Mouse (Mus musculus): ENCODE data around the gene Adck1. TPM values are rescaled to one million over a fixed set of nuclear protein-coding genes. Genes with fewer than 3 reads are reported as not detected.
"Not testable (repeated sequence)": the region's sequence is repeated elsewhere in the genome, so short reads cannot be mapped to it uniquely, and the experiment has no call there.

The Adck1 gene
- polyA plus RNA-seq, 1 experiment from 2014 or later: 31.0 TPM

DNA sequence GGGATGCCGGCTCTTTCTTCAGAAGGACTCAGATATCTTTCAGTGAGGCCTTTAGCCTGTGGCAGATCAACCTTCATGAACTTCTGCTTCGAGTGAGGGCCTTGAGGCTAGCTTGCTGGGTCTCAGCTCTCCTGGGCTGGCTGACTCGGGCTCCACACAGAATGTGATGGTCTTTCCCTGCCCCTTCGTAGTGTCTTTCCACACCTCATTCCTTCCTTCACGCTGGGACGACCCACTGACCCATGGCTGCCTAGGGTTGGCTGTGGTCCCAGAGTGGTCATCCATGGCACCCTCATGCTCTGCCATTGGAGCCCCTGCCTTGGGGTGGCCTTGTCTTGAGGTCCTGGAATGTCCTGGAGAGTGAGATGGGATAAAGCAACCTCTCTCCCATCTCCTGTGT is 100.7 kb downstream of the Adck1 start:
- Histone ChIP-seq H3K9me3 (no peaks in the 10 kb centered on the region), H3K4me2 (no peak overlapping the region), H3K4me3 (no peak overlapping the region), H3K36me3 (peaks cover 33% of the 10 kb centered on the region), H3K27ac (no peak overlapping the region), H3K4me1 (replicated peaks) (0 out of 2 replicates have a peak, but pooled peaks cover 3% of the 10 kb centered on the region), H3K9ac (no peak overlapping the region), H3K27me3 (no peaks in the 10 kb centered on the region)
- WGBS: 95% methylated on average over 6 of the region's 6 CpGs
- ATAC-seq (ENCODE audit: low FRiP score): no peak

DNA sequence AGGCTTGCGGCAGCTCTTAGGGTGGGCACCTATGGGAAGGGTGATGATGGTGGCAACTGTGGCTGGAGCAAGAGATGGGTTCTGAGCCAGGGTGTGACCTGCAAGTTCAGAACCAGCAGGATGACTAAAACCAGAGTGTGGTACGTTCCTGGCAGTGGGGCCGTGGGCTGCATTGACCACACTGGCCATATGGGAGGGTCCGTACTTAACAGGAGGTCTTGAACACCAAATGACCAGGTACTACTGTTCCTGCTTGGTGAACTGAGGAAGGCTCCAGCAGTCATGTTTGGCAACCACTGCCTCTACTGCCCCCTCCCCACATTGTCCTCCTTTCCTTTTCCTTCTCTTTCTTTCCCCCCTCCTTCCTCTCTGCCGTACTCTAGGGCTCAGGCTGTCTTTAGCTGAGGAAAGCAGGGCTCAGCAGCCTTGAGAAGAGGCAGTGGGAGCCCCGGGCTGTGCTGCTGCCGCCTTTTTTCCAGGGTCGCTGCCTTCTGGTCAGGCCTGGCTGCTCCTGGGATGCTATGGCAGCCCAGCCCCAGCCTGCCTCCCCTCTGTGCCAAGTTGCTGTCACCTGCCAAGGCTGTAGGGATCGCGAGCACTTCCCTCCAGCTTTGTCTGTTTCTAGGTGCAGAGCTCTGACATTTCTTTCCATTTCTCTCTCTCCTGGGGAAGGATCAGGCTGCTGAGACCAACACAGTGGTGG is 103.4 kb downstream of the Adck1 start:
- no peak for ATAC-seq (ENCODE audit: low FRiP score)

DNA sequence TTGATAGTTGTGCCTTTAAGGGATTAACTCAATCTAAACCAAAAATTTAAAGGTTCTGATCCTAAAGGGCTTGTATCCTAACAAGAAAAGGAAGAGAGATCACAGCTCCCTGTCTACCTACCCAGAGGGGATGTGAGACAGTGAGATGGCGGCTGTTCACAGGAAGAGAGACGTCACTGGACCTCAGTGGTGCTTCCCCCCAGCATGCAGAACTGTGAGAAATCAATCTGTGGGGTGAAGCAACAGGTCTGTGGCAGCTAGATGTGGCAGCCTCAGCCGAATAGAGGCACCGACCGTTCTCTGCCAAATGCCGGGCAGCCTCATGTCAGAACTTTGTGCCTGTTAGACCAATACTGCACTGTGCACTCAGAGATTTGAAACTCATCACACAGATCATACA is 106.4 kb downstream of the Adck1 start:
- no peak overlapping the region for H3K4me2 ChIP-seq
- H3K36me3 ChIP-seq: peaks cover under 1% of the 10 kb centered on the region; the same call in 1 of the 2 replicates
- no peaks in the 10 kb centered on the region for H3K9me3 ChIP-seq
- no peak overlapping the region for H3K4me3 ChIP-seq
- H3K27me3 ChIP-seq: no peaks in the 10 kb centered on the region
- H3K9ac ChIP-seq: no peak overlapping the region
- no peak overlapping the region for H3K27ac ChIP-seq
- WGBS: 87% methylated on average over 6 of the region's 6 CpGs
- ATAC-seq (ENCODE audit: low FRiP score): no peak
- 0 out of 2 replicates have a peak, but pooled peaks cover 3% of the 10 kb centered on the region for H3K4me1 ChIP-seq (replicated peaks)

More for the DNA sequence above, 103.4 kb downstream of the Adck1 start:
- H3K4me1 ChIP-seq (replicated peaks): 0 out of 2 replicates have a peak, but pooled peaks cover 3% of the 10 kb centered on the region
- H3K9me3 ChIP-seq: no peaks in the 10 kb centered on the region
- no peaks in the 10 kb centered on the region for H3K27me3 ChIP-seq
- H3K4me3 ChIP-seq: no peak overlapping the region
- H3K27ac ChIP-seq: no peak overlapping the region
- H3K9ac ChIP-seq: no peak overlapping the region
- no peak overlapping the region for H3K4me2 ChIP-seq
- WGBS: 82% methylated on average over 10 of the region's 10 CpGs
- H3K36me3 ChIP-seq: peaks cover 21% of the 10 kb centered on the region

DNA sequence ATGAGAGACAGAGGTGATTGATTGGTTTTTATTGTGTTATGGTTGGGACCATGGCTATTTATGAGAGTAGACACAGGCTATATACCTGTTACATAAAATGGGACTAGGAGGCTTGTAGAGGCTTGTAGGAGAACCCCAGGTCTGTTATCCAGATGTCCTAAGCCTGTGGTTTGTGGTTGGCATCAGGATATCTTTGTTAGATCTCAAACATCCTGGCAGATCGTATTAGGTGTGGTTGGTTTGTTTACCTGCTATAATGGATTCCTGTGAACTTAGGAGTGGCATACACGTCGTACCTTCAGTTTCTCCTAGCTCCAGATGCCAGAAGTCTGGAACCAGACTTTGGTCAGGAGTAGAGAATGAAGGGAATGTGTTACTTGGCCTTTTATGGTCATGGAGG is 106.9 kb downstream of the Adck1 start:
- Histone ChIP-seq H3K4me1 (replicated peaks) (0 out of 2 replicates have a peak, but pooled peaks cover 3% of the 10 kb centered on the region), H3K36me3 (no peaks in the 10 kb centered on the region), H3K4me2 (no peak overlapping the region), H3K27ac (no peak overlapping the region), H3K9ac (no peak overlapping the region), H3K27me3 (no peaks in the 10 kb centered on the region), H3K4me3 (no peak overlapping the region), H3K9me3 (no peaks in the 10 kb centered on the region)
- no peak for ATAC-seq (ENCODE audit: low FRiP score)
- 99% methylated on average over 3 of the region's 3 CpGs for WGBS

DNA sequence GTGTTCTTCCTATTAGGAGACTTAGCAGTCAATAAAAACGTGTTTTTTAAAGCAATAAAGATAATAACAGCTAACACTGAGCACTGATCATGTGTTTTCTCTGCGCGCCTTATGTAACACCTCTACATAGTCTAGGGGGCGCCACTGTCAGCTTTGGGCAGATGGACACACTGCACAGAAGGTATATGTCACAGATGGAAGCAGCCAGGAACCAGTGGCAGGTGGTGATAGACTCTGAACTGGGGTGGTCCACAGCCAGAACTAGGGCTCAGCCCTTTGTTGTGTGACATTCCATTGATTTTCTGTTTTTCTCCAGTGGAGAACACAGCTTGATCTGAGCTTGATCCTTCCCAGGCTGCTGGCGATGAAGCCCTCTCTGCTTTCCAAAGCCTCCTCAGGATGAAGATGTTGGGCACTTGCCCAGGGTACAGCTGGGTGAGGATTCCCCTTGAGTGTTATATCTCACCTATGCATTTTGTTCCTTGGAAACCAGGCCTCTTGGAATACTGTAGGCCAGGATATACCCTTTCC is 107.6 kb downstream of the Adck1 start:
- no peaks in the 10 kb centered on the region for H3K36me3 ChIP-seq
- no peaks in the 10 kb centered on the region for H3K27me3 ChIP-seq
- no peak for ATAC-seq (ENCODE audit: low FRiP score)
- 0 out of 2 replicates have a peak, but pooled peaks cover 3% of the 10 kb centered on the region for H3K4me1 ChIP-seq (replicated peaks)
- H3K4me3 ChIP-seq: no peak overlapping the region
- no peaks in the 10 kb centered on the region for H3K9me3 ChIP-seq
- H3K4me2 ChIP-seq: no peak overlapping the region
- no peak overlapping the region for H3K27ac ChIP-seq
- WGBS: 70% methylated on average over 5 of the region's 5 CpGs
- H3K9ac ChIP-seq: no peak overlapping the region

DNA sequence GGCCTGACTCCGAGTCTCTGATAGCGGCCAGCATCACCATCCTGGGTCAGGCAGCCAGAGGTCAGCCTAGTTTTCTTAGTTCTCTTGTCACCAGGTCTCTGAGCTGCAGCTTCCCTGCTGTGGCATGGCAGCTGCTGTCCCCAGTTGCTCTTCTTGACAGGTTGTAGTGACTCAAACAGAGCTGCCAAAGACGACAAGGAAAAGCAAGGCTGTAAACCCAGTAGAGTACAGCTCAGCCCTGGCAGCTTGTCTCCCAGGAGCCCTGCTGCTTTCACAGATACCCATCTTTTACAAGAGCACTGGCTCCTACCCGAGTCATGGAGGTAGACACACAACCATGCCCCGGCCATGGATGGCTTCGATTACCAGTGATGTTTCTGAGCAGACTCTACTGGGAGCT is 108.3 kb downstream of the Adck1 start:
- ATAC-seq (ENCODE audit: low FRiP score): no peak
- no peak overlapping the region for H3K9ac ChIP-seq
- 0 out of 2 replicates have a peak, but pooled peaks cover 3% of the 10 kb centered on the region for H3K4me1 ChIP-seq (replicated peaks)
- 63% methylated on average over 6 of the region's 6 CpGs for WGBS
- H3K27me3 ChIP-seq: no peaks in the 10 kb centered on the region
- H3K27ac ChIP-seq: no peak overlapping the region
- H3K4me3 ChIP-seq: no peak overlapping the region
- no peaks in the 10 kb centered on the region for H3K9me3 ChIP-seq
- no peaks in the 10 kb centered on the region for H3K36me3 ChIP-seq
- H3K4me2 ChIP-seq: no peak overlapping the region

DNA sequence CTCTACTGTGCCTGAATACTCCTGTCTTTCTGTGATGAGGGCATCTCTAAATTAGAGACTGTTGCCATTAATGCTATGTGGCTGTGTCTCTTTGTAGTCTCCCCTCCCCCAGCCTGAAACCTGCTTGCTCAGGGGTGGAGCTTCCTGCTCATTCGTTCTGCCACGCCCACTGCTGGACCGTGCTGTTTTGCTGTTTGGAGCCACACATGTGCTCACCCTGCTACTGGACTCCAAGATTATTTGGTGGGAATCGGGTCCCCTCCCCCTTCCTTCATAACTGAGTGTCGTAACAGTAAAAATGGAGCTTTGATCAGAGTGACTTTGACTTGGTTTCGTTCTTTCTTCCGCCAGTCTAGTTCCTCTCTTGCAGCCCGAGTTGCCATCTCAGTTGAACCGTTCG is 111.5 kb downstream of the Adck1 start:
- 70% methylated on average over 10 of the region's 10 CpGs for WGBS

DNA sequence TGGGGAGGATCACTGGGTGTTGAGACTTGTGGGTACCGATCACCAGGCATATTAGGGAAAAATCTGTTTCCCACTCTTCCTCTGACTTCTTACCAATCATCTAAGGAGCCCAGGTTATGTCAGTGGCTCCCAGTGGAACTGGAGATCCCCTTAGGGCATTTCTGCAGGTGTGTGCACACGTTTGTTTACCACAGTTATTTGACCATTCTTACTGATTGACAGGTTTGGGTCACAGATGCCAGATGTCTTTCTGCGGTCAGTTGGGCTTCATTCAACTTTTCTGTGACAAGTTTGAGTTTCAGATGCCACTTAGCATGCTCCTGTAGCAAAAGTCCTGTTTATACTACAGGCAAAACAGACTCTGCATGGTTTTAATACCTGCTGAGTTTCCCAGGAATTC is 112.5 kb downstream of the Adck1 start:
- no peak for ATAC-seq (ENCODE audit: low FRiP score)
- Histone ChIP-seq H3K9ac (no peak overlapping the region), H3K36me3 (no peaks in the 10 kb centered on the region), H3K27ac (no peak overlapping the region), H3K4me1 (replicated peaks) (no peaks in the 10 kb centered on the region), H3K4me3 (no peak overlapping the region), H3K27me3 (no peaks in the 10 kb centered on the region), H3K4me2 (no peak overlapping the region), H3K9me3 (no peaks in the 10 kb centered on the region)
- WGBS: 79% methylated on average over 3 of the region's 3 CpGs

More for the DNA sequence above, 111.5 kb downstream of the Adck1 start:
- not testable (repeated sequence) for H3K4me1 ChIP-seq (replicated peaks); ATAC-seq (ENCODE audit: low FRiP score); H3K27ac ChIP-seq; H3K4me3 ChIP-seq; H3K36me3 ChIP-seq; H3K9me3 ChIP-seq; H3K27me3 ChIP-seq; H3K4me2 ChIP-seq; H3K9ac ChIP-seq

DNA sequence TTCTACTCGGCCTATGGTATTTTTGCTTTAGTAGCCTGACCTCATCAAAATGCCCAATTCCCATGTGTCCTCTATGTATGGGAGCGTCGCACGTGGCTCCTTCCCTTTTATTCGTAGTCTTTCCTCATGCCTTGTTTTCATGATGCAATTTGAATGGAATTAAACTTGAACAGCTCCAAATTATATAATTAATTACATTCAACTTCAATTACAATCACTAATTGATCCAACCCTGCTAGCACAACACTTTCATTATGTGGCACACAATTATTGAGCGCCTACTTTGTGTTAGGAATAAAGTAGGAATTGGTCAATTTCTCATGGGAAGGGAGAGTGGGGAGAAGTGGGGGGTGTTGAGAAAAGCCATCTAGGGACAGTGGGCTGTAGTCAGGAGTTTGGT is 113.4 kb downstream of the Adck1 start:
- H3K9ac ChIP-seq: no peak overlapping the region
- no peaks in the 10 kb centered on the region for H3K9me3 ChIP-seq
- 77% methylated on average over 6 of the region's 6 CpGs for WGBS
- no peak overlapping the region for H3K4me2 ChIP-seq
- no peak overlapping the region for H3K27ac ChIP-seq
- H3K4me1 ChIP-seq (replicated peaks): no peaks in the 10 kb centered on the region
- no peaks in the 10 kb centered on the region for H3K36me3 ChIP-seq
- ATAC-seq (ENCODE audit: low FRiP score): no peak
- no peak overlapping the region for H3K4me3 ChIP-seq
- H3K27me3 ChIP-seq: no peaks in the 10 kb centered on the region

DNA sequence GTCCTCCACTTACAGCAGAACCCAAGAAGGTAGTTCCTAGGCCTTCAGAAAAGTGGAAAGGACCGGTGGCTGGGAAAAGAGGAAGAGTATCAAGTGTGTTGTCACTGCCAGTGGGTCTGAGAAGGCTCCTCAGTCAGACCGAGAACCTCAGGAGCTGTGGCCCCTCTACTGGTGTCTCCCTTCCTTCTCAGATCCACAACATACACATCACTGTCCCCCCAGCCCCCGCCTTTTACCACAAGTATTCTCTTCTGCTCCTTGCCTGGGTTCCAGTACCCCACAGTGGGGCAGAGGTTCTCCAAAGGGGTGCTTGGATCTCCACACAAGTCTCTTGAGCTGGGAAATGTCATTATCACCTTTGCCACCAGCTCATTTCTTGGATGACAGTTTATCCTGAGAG is 115.5 kb downstream of the Adck1 start:
- Histone ChIP-seq H3K9ac (no peak overlapping the region), H3K36me3 (no peaks in the 10 kb centered on the region), H3K4me3 (no peak overlapping the region), H3K4me1 (replicated peaks) (no peaks in the 10 kb centered on the region), H3K27me3 (no peaks in the 10 kb centered on the region), H3K27ac (no peak overlapping the region), H3K4me2 (no peak overlapping the region), H3K9me3 (no peaks in the 10 kb centered on the region)
- no peak for ATAC-seq (ENCODE audit: low FRiP score)
- WGBS: 93% methylated on average over 3 of the region's 3 CpGs

DNA sequence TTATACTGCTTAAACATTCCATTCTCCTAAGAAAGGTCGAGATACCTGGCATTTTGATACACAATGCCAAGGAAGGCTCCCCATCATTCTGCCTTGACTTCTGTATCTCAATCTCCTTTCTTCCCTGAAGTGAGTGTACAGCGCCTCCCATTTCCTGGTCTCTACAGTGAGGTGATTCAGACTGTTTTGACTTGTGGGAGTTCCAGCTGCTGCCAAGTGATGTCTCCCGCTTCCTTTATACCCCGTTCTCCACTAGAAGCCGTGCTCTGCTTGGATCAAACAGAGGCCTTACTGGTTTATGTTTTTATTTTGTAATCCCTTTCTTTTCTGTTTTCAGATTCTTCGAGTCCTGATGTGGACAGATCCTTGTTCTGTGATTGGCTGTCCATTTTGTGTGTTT is 116.3 kb downstream of the Adck1 start:
- Histone ChIP-seq H3K4me3 (no peak overlapping the region), H3K4me2 (no peak overlapping the region), H3K4me1 (replicated peaks) (no peaks in the 10 kb centered on the region), H3K9me3 (no peaks in the 10 kb centered on the region), H3K9ac (no peak overlapping the region), H3K27ac (no peak overlapping the region), H3K36me3 (no peaks in the 10 kb centered on the region), H3K27me3 (no peaks in the 10 kb centered on the region)
- 86% methylated on average over 6 of the region's 6 CpGs for WGBS
- no peak for ATAC-seq (ENCODE audit: low FRiP score)

DNA sequence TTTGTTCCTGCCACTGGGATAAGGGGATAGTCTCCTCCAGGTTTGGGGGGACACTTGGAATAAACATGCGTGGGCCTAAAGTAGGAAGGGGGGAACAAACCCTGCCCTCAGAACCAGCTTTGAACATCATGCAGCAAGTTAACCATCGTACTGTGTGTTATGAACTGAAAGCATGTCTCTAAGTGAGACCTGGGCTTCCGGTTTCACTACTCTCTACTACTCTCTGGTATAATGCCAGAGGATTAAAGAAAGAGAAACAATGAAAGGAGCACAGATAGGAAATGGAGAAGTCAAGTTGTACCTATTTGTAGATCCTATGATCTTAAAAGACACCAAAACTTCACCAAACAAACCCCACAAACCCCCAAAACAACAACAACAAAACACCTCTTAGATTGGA is 121.3 kb downstream of the Adck1 start:
- Histone ChIP-seq H3K36me3 (no peaks in the 10 kb centered on the region), H3K4me3 (no peak overlapping the region), H3K4me2 (no peak overlapping the region), H3K4me1 (replicated peaks) (no peaks in the 10 kb centered on the region), H3K9ac (no peak overlapping the region), H3K27ac (no peak overlapping the region), H3K27me3 (no peaks in the 10 kb centered on the region), H3K9me3 (no peaks in the 10 kb centered on the region)
- 84% methylated on average over 3 of the region's 3 CpGs for WGBS
- ATAC-seq (ENCODE audit: low FRiP score): no peak

DNA sequence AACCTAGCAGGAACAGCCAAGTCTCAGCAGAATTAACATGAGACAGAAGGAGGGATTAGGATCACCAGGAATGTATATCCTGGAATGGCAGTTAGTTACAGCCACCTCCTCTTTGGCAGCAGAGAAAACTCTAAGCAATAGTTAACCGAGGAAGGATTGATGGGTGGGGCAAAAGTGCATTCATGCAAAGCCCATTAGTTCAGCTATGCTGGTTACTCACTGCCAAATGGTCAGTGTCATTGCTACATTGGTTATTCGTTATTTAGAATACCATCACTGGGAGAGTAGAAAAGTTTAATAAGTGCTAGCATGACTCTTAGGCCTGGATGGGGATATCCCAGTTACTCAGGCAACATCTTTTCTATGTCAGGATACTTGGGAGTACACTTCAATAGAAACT is 130.5 kb downstream of the Adck1 start:
- H3K9ac ChIP-seq: no peak overlapping the region
- 59% methylated on average over 2 of the region's 2 CpGs for WGBS
- ATAC-seq (ENCODE audit: low FRiP score): no peak

More for the DNA sequence above, 130.5 kb downstream of the Adck1 start:
- Histone ChIP-seq H3K4me1 (replicated peaks) (no peaks in the 10 kb centered on the region), H3K36me3 (no peaks in the 10 kb centered on the region), H3K9me3 (no peaks in the 10 kb centered on the region), H3K4me3 (no peak overlapping the region), H3K27me3 (no peaks in the 10 kb centered on the region), H3K4me2 (no peak overlapping the region), H3K27ac (no peak overlapping the region)
